In genomic region chr3:28577301-28577700, GRCm38 (mm10) we compare ENCODE assay signal across 8 mouse cellular contexts.
A peak's percentile ranks its signal among the peaks of the same experiment; 100 is the strongest.
DNase-seq lines count a peak whose midpoint lies in the region; ATAC-seq and TF ChIP-seq lines count a peak whose summit lies in the region.
"Had no signal": no experiment of that assay in that cellular context is flagged by ENCODE, and none has a peak within 500 bp of the region (broad histone marks: within the 10 kb centered on the region; RNA-seq: fewer than 3 reads in every experiment).

No protein-coding gene starts in this region.

- no peak overlapping the region for H3K27ac ChIP-seq in ES-E14 (ENCODE audit: insufficient read depth, low read depth, low read length, poor library complexity, severe bottlenecking)
- H3K27ac ChIP-seq in forebrain, embryonic 15.5 days (replicated peaks), result no peak overlapping the region
- no peak overlapping the region for H3K27ac ChIP-seq in limb, embryonic 11.5 days (replicated peaks; ENCODE audit: low read depth, low read length)
- peak overlapping the region; percentile 20; the same call in 1 of the 2 replicates for H3K27ac ChIP-seq in small intestine, adult 2 months (ENCODE audit: insufficient read depth, low read depth, low read length)
- H3K27ac ChIP-seq: liver, embryonic 13.5 days had no signal

- in situ Hi-C loops in ES-E14 (cut with MboI; ENCODE audit: low sequenced_read_pairs in 2 of 2, unreplicated experiment in 2 of 2), result no loop called here

- WGBS in forebrain, embryonic 15.5 days, result 38% methylated on average over 15 of the region's 15 CpGs
- 35% methylated on average over 15 of the region's 15 CpGs for whole genome bisulfite sequencing in limb, embryonic 11.5 days
- WGBS in small intestine, adult 2 months, result 44% methylated on average over 15 of the region's 15 CpGs

- no peak overlapping the region; the same call in 1 of the 2 replicates for H3K9ac ChIP-seq in ES-E14 (ENCODE audit: insufficient read depth, low read depth, low read length, poor library complexity, severe bottlenecking)
- H3K9ac ChIP-seq in forebrain, embryonic 15.5 days (replicated peaks), result no peak overlapping the region
- no peak overlapping the region for H3K9ac ChIP-seq in limb, embryonic 11.5 days (ENCODE audit: low read length)
- H3K9ac ChIP-seq: liver, embryonic 13.5 days had no signal

- no peak for TF ChIP-seq CTCF in E14TG2a.4 (conservative IDR thresholded peaks at IDR 0.05; ENCODE audit: low read length)
- no peak for TF ChIP-seq CTCF in small intestine, adult 2 months (IDR thresholded peaks at IDR 0.05; ENCODE audit: extremely low read depth, insufficient read length, insufficient replicate concordance, low read depth, low read length)

- H3K36me3 ChIP-seq in E14TG2a.4 (ENCODE audit: insufficient read depth, low read length), result no peaks in the 10 kb centered on the region
- no peaks in the 10 kb centered on the region for H3K36me3 ChIP-seq in ES-E14 (ENCODE audit: control insufficient read depth, insufficient read depth, low read length, poor library complexity, severe bottlenecking)
- H3K36me3 ChIP-seq in forebrain, embryonic 15.5 days, result peaks cover 41% of the 10 kb centered on the region
- no peaks in the 10 kb centered on the region for H3K36me3 ChIP-seq in limb, embryonic 11.5 days (ENCODE audit: control insufficient read depth, insufficient read depth, low read length)
- peaks cover 16% of the 10 kb centered on the region for H3K36me3 ChIP-seq in small intestine, adult 2 months (ENCODE audit: control insufficient read depth, insufficient read depth, low read length)
- H3K36me3 ChIP-seq: liver, embryonic 13.5 days had no signal

- H3K9me3 ChIP-seq in E14TG2a.4 (ENCODE audit: low read length), result no peaks in the 10 kb centered on the region
- H3K9me3 ChIP-seq in ES-E14 (ENCODE audit: control insufficient read depth, insufficient read depth, low read depth, low read length), result no peaks in the 10 kb centered on the region
- H3K9me3 ChIP-seq in forebrain, embryonic 15.5 days, result no peaks in the 10 kb centered on the region
- H3K9me3 ChIP-seq in limb, embryonic 11.5 days (ENCODE audit: control insufficient read depth, low read length), result no peaks in the 10 kb centered on the region
- H3K9me3 ChIP-seq: liver, embryonic 13.5 days had no signal

- H3K4me3 ChIP-seq in E14TG2a.4 (replicated peaks; ENCODE audit: low read length) (peak overlapping the region; percentile 37), ES-E14 (ENCODE audit: insufficient read depth in 1 of 2, low read depth in 1 of 2, low read length in 2 of 2, poor library complexity in 1 of 2, severe bottlenecking in 1 of 2) (peak overlapping the region; percentile 23 to 24)
- H3K4me3 ChIP-seq in forebrain, embryonic 15.5 days, result no peak overlapping the region
- H3K4me3 ChIP-seq in limb, embryonic 11.5 days (ENCODE audit: low read depth, low read length), result no peak overlapping the region
- no peak overlapping the region for H3K4me3 ChIP-seq in small intestine, adult 2 months (ENCODE audit: low read depth, low read length)
- H3K4me3 ChIP-seq: liver, embryonic 13.5 days had no signal

- ATAC-seq in forebrain, embryonic 15.5 days (replicated peaks), result peak; percentile 41
- 0 out of 2 replicates have a peak, but pooled peaks have one; percentile 47 for ATAC-seq in limb, embryonic 11.5 days (ENCODE audit: insufficient number of reproducible peaks, low FRiP score, low TSS enrichment, low read depth)

- no peak overlapping the region for H3K4me2 ChIP-seq in forebrain, embryonic 15.5 days (replicated peaks)
- H3K4me2 ChIP-seq in limb, embryonic 11.5 days (ENCODE audit: low read depth, severe bottlenecking), result no peak overlapping the region
- H3K4me2 ChIP-seq: liver, embryonic 13.5 days had no signal

- DNase-seq in ES-E14 (ENCODE audit: low read depth, low spot score), result peak; percentile 16
- peak; percentile 63 for DNase-seq in heart, postnatal 4 days
- peak; percentile 55 for DNase-seq in limb, embryonic 11.5 days (ENCODE audit: low spot score)
- no peak for DNase-seq in urinary bladder, postnatal 10 days (ENCODE audit: low spot score)
- DNase-seq: liver, embryonic 13.5 days had no signal

- peaks cover 7% of the 10 kb centered on the region; the same call in 1 of the 2 replicates for H3K4me1 ChIP-seq in E14TG2a.4 (replicated peaks; ENCODE audit: low read depth, low read length)
- no peaks in the 10 kb centered on the region for H3K4me1 ChIP-seq in ES-E14 (ENCODE audit: control insufficient read depth in 2 of 2, insufficient read depth in 2 of 2, low read length in 2 of 2, poor library complexity in 1 of 2)
- H3K4me1 ChIP-seq in forebrain, embryonic 15.5 days, result peaks cover 7% of the 10 kb centered on the region
- H3K4me1 ChIP-seq in limb, embryonic 11.5 days (ENCODE audit: control insufficient read depth, insufficient read depth, low read length), result no peaks in the 10 kb centered on the region
- peaks cover 18% of the 10 kb centered on the region for H3K4me1 ChIP-seq in small intestine, adult 2 months (ENCODE audit: control insufficient read depth, insufficient read depth, insufficient read length, low read length)
- H3K4me1 ChIP-seq: liver, embryonic 13.5 days had no signal

- H3K27me3 ChIP-seq in E14TG2a.4 (ENCODE audit: insufficient read depth, low read length), result peaks cover 6% of the 10 kb centered on the region
- no peaks in the 10 kb centered on the region for H3K27me3 ChIP-seq in forebrain, embryonic 15.5 days
- H3K27me3 ChIP-seq in limb, embryonic 11.5 days (ENCODE audit: control insufficient read depth, insufficient read depth, low read length), result no peaks in the 10 kb centered on the region
- H3K27me3 ChIP-seq in small intestine, adult 2 months (ENCODE audit: control insufficient read depth, insufficient read depth, low read length), result no peaks in the 10 kb centered on the region
- H3K27me3 ChIP-seq: liver, embryonic 13.5 days had no signal

- no peak for TF ChIP-seq POLR2A in small intestine, adult 2 months (IDR thresholded peaks at IDR 0.05; ENCODE audit: low read depth, low read length)

TF ChIP-seq in ES-E14, 5 proteins besides CTCF, POLR2A, EP300 and RAD21:
- TF ChIP-seq ZC3H11A (IDR thresholded peaks at IDR 0.05; ENCODE audit: borderline replicate concordance, low read depth, low read length) (no peak), MAFK (IDR thresholded peaks at IDR 0.05; ENCODE audit: insufficient read depth, low read depth, low read length) (no peak), HCFC1 (IDR thresholded peaks at IDR 0.05; ENCODE audit: borderline replicate concordance, insufficient read depth, low read length) (no peak; the same call in 1 of the 2 replicates), ZNF384 (IDR thresholded peaks at IDR 0.05; ENCODE audit: low read depth, low read length) (no peak), CHD2 (IDR thresholded peaks at IDR 0.05; ENCODE audit: low read depth, low read length) (no peak)

Comparison
In these comparisons a context has a peak if more than half of its experiments do, and no peak if none do; other contexts are left out.
1. H3K4me3 ChIP-seq: peak in E14TG2a.4 (single experiment) and ES-E14 (2 of 2); none in forebrain, embryonic 15.5 days (single experiment), limb, embryonic 11.5 days (single experiment) and small intestine, adult 2 months (single experiment).